Mouse (Mus musculus): ENCODE results near the gene Tgm4.

DNA sequence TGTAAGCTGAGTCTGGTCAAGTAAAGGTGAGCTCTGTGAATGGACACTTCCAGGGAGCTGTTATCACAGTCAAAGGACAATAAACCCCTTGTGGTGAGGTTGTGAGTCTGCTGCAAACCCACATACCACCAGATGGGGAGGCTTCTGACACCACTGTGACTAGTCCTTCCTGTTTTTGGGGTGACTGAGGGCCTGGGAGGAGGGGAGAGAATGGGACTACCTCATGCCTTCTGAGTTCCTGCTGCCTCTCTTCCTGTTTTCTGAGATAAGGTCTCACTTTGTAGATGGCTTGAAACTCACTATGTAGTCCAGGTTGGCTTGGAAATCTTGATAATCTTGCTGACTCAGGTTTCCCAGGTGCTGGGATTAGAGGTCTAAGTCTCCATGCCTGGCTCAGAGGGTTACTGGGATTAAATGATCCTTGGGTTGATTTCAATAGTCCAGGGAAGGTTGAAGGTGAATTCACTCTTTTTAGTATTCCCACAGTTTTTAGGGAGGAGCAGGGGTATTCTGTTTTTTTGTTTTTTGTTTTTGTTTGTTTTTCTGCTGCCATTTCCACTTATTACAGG lies 24.3 kb downstream of the Tgm4 start:
- TF ChIP-seq CTCF (IDR thresholded peaks at IDR 0.05; ENCODE audit: low read depth) (peak; percentile 22), EP300 (IDR thresholded peaks at IDR 0.05; ENCODE audit: low read depth) (no peak)

Data from liver, embryonic 14.5 days (tissue).